Mouse (Mus musculus): ENCODE results near the gene Gm20388. TPM values are rescaled to one million over a fixed set of nuclear protein-coding genes. Genes with fewer than 3 reads are reported as not detected.

Gm20388 gene
- polyA plus RNA-seq, 1 experiment from 2014 or later = not detected

DNA sequence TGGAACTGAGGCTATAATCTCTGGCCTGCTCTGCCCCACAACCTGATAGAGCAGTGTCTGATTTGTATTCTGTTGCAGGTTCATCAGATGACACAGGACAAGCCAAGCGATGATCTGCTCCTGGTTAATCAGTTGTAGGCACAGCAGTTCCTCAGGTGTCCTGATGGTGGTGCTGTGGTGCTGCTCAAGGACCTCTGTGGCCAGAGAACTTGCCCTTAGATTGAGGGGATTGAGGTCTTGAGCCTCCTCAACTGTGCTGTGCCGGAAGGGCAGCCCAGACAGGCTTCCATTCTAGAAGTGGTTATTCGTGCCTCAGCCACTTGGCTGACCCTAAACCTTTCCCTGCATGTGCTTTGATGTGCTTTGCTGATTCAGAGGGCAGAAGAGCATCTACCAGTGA, 4141.5 kb downstream of the Gm20388 start:
- H3K27me3 ChIP-seq (ENCODE audit: control insufficient read depth, insufficient read depth, low read length) = peaks cover 3% of the 10 kb centered on the region; the same call in 1 of the 2 replicates
- H3K27ac ChIP-seq (replicated peaks in 1 of 2; ENCODE audit: control insufficient read depth in 1 of 2, insufficient read depth in 1 of 2, low read depth in 2 of 2, low read length in 2 of 2) = no peak overlapping the region
- peaks cover 22% of the 10 kb centered on the region for H3K36me3 ChIP-seq (ENCODE audit: control insufficient read depth, insufficient read depth, low read length)
- H3K9ac ChIP-seq (ENCODE audit: low read length) = no peak overlapping the region
- H3K4me3 ChIP-seq (ENCODE audit: control insufficient read depth in 1 of 2, insufficient read depth in 1 of 2, low read depth in 1 of 2, low read length in 2 of 2) = no peak overlapping the region
- H3K4me1 ChIP-seq (ENCODE audit: control insufficient read depth in 2 of 2, insufficient read depth in 2 of 2, low read length in 2 of 2) = peaks cover 0 to 3% of the 10 kb centered on the region in 2 experiments; a peak in 1 of 4 replicates
- H3K4me2 ChIP-seq (ENCODE audit: low read length) = no peak overlapping the region
- H3K9me3 ChIP-seq (ENCODE audit: control insufficient read depth, low read length) = no peaks in the 10 kb centered on the region
- no peak for ATAC-seq (ENCODE audit: insufficient number of reproducible peaks, insufficient read depth, low FRiP score, low read depth)
- 20% methylated on average over 3 of the region's 3 CpGs for WGBS

DNA sequence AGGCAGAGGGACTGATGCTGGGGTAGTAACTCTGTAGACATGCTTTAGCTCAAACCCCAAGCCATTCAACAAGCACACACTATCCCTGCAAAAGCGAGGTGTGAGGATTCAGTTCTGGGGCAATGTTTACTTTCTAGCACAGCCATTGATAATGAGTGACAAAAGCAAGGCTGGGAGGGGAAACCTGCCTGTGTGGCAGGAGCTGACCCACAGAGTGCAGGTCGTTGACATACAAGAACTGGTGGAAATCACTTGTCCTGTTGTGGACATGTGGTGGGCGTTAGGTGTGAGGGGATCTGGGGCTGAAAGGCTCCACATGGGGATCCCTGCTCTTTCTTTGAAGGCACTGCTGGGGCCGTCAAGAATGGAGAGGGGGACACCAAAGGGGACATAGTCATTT, 4141.9 kb downstream of the Gm20388 start:
- Histone ChIP-seq H3K9ac (ENCODE audit: low read length) (no peak overlapping the region), H3K4me3 (ENCODE audit: control insufficient read depth in 1 of 2, insufficient read depth in 1 of 2, low read depth in 1 of 2, low read length in 2 of 2) (no peak overlapping the region), H3K4me2 (ENCODE audit: low read length) (no peak overlapping the region), H3K9me3 (ENCODE audit: control insufficient read depth, low read length) (no peaks in the 10 kb centered on the region), H3K36me3 (ENCODE audit: control insufficient read depth, insufficient read depth, low read length) (peaks cover 17% of the 10 kb centered on the region), H3K4me1 (ENCODE audit: control insufficient read depth in 2 of 2, insufficient read depth in 2 of 2, low read length in 2 of 2) (peaks cover 0 to 3% of the 10 kb centered on the region in 2 experiments; a peak in 1 of 4 replicates), H3K27me3 (ENCODE audit: control insufficient read depth, insufficient read depth, low read length) (peaks cover 3% of the 10 kb centered on the region; the same call in 1 of the 2 replicates), H3K27ac (replicated peaks in 1 of 2; ENCODE audit: control insufficient read depth in 1 of 2, insufficient read depth in 1 of 2, low read depth in 2 of 2, low read length in 2 of 2) (no peak overlapping the region)
- no peak for ATAC-seq (ENCODE audit: insufficient number of reproducible peaks, insufficient read depth, low FRiP score, low read depth)
- 38% methylated on average over 4 of the region's 4 CpGs for WGBS

DNA sequence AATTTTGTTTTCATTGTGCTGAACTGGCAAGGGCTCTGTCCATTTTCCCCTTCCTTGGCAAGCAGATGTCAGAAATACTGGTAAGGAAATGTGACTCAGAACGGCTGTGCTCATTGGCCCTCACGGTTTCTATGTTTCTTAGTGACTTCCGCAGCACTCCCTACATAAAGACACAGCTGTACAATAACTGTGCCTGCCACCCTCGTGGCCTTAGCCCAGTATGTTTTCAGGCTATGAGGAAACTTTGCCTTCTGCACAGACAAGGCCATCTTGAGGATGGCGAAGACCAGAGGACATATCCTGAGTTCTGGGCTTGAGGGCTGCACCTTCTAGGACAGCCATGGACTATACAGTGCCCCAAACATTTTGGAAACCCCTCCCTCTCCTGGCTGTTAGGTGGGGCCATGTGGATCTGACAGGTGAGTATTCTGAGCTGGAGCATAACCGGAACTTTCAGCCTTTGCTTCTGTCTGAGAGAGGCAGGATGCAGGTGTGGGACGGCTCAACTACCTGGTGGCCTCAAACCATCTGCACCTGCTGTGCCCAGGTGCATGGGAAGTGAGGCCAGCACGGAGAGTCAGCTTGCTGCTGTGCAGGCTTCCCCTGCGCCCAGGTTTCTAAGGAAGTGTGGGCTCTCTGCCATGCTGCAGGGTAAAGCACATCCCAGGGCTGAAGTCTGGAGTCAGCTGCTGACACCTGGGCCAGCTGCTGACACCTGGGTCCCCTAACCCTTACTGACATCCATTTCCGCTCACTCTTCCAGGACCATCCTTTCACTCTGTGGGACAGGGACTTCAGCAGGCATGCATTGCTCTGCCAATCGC, 4146.4 kb downstream of the Gm20388 start:
- 82% methylated on average over 11 of the region's 11 CpGs for WGBS
- no peak overlapping the region for H3K4me2 ChIP-seq (ENCODE audit: low read length)
- peaks cover 3% of the 10 kb centered on the region; the same call in 1 of the 2 replicates for H3K27me3 ChIP-seq (ENCODE audit: control insufficient read depth, insufficient read depth, low read length)
- no peaks in the 10 kb centered on the region for H3K36me3 ChIP-seq (ENCODE audit: control insufficient read depth, insufficient read depth, low read length)
- no peak for ATAC-seq (ENCODE audit: insufficient number of reproducible peaks, insufficient read depth, low FRiP score, low read depth)
- H3K27ac ChIP-seq (replicated peaks in 1 of 2; ENCODE audit: control insufficient read depth in 1 of 2, insufficient read depth in 1 of 2, low read depth in 2 of 2, low read length in 2 of 2) = no peak overlapping the region
- peaks cover 0 to 3% of the 10 kb centered on the region in 2 experiments; a peak in 1 of 4 replicates for H3K4me1 ChIP-seq (ENCODE audit: control insufficient read depth in 2 of 2, insufficient read depth in 2 of 2, low read length in 2 of 2)
- no peak overlapping the region for H3K9ac ChIP-seq (ENCODE audit: low read length)
- no peak overlapping the region for H3K4me3 ChIP-seq (ENCODE audit: control insufficient read depth in 1 of 2, insufficient read depth in 1 of 2, low read depth in 1 of 2, low read length in 2 of 2)
- no peaks in the 10 kb centered on the region for H3K9me3 ChIP-seq (ENCODE audit: control insufficient read depth, low read length)

DNA sequence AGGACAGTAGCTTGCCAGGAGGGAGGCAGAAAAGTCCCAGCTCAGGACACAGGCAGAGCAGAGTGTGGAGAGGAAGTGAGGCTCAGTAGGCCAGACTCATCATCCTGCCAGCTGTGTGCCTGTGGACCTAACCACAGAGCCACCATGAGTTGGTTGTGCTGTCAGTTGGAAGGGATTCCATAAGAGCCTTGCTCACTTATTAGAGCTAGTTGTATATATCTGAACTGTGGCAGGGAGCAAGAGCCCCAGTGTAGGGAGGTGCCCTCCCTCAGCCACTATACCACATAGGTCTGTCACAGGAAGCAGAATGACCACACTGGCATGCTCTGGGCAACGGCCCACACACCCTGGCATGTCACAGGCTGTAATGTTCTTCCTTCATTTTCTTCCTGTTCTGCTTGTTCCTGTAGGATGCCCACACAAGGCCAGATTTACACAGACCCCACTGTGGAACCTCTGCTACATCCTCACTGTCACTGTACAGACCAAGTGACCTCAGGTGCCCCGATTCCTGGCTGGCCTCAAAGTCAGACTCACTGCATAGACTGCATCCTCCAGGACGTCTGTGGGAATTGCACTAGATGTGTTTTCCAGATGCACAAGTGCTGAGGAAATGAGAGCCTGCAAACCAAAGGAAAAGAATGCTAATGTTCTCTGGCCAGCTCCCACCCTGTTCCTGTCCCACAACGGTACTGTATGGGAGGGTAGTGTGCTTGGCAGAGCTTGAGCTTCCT, 4155.9 kb downstream of the Gm20388 start:
- H3K4me1 ChIP-seq (ENCODE audit: control insufficient read depth in 2 of 2, insufficient read depth in 2 of 2, low read length in 2 of 2) = peaks cover 14 to 15% of the 10 kb centered on the region in 2 experiments
- H3K36me3 ChIP-seq (ENCODE audit: control insufficient read depth, insufficient read depth, low read length) = no peaks in the 10 kb centered on the region
- 48% methylated on average over 4 of the region's 4 CpGs for WGBS
- no peaks in the 10 kb centered on the region for H3K27me3 ChIP-seq (ENCODE audit: control insufficient read depth, insufficient read depth, low read length)
- no peaks in the 10 kb centered on the region for H3K9me3 ChIP-seq (ENCODE audit: control insufficient read depth, low read length)
- H3K9ac ChIP-seq (ENCODE audit: low read length) = no peak overlapping the region
- H3K4me2 ChIP-seq (ENCODE audit: low read length) = no peak overlapping the region
- H3K27ac ChIP-seq (replicated peaks in 1 of 2; ENCODE audit: control insufficient read depth in 1 of 2, insufficient read depth in 1 of 2, low read depth in 2 of 2, low read length in 2 of 2) = peak overlapping the region; percentile 44 to 54; a peak in 3 of 4 replicates
- peak; percentile 57; the same call in 1 of the 2 replicates for ATAC-seq (ENCODE audit: insufficient number of reproducible peaks, insufficient read depth, low FRiP score, low read depth)
- H3K4me3 ChIP-seq (ENCODE audit: control insufficient read depth in 1 of 2, insufficient read depth in 1 of 2, low read depth in 1 of 2, low read length in 2 of 2) = no peak overlapping the region

DNA sequence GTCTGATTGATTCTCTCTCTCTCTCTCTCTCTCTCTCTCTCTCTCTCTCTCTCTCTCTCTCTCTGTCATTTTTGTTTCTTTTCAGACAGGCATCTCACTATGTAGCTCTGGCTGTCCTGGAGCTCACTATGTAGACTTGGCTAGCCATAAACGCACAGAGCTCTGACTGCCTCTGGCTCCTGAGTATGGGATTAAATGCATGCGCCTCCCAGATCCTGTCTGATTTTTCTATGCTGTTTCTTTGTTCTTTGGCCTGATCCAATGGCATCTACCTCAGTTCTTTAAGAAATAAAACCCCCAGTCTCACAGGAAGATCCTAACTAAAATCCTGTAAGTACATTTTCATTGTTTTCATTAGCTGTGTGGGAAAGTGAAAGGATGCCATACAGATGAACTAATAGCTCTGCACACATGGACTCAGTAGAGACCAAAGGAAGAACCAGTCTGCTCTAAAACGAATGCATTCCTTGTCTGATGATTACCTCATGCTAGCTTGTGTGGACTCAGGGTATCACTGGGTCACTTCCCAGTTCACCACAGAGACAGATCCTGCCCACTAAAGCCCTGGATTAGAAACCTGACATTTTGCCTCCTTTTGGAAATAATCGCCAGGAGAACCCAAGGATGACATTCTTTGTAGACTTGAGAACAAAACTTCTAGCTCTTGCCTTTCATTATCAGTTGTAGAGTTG, 4156.6 kb downstream of the Gm20388 start:
- peak overlapping the region; percentile 30 to 44; a peak in 2 of 4 replicates for H3K27ac ChIP-seq (replicated peaks in 1 of 2; ENCODE audit: control insufficient read depth in 1 of 2, insufficient read depth in 1 of 2, low read depth in 2 of 2, low read length in 2 of 2)

DNA sequence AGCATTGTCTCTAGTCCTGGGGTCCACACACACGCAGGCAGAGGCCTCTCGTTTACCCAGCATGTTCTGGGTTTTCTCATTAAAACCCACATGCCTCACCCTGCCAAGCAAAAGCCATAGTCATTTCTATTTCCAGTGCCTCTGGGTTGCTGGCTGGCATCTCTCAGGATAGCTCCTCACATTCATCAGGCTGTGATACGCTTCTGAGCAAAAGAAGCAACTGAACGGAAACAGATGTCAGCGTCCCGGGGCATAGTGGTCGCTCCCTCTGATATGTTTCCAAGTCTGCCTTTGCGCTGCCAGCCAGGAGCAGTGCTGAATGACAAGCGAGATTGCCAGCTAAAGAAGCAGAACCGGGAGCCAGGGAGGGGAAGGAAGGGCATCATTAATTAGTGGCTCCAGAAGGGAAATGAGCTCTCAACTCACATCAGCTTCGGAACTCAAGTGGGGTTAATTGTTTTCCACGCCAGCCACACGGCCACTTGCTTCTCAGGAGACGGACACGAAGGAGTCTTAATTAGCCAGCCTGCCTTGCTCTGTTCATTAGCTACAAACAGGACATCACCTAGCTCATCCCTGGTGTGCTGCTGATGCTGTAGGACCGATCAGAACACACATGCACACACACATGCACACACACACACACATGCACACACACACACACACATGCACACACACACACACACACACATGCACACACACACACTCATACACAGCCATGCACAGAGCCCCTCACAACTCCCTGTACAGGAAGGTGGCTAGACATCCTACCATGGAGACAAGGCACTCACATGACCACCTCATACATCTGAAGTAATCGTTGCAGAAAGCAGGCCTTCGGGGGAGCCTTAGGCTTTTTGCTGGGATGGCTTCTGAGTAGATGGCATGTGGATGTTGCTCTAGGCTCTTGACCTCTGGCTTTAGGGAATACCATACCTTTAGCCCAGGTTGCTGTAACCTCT, 4160.0 kb downstream of the Gm20388 start:
- no peak for ATAC-seq (ENCODE audit: insufficient number of reproducible peaks, insufficient read depth, low FRiP score, low read depth)
- no peak overlapping the region for H3K4me3 ChIP-seq (ENCODE audit: control insufficient read depth in 1 of 2, insufficient read depth in 1 of 2, low read depth in 1 of 2, low read length in 2 of 2)
- 29% methylated on average over 18 of the region's 18 CpGs for WGBS
- peaks cover 10% of the 10 kb centered on the region; the same call in 1 of the 2 replicates for H3K27me3 ChIP-seq (ENCODE audit: control insufficient read depth, insufficient read depth, low read length)
- no peak overlapping the region for H3K4me2 ChIP-seq (ENCODE audit: low read length)
- H3K4me1 ChIP-seq (ENCODE audit: control insufficient read depth in 2 of 2, insufficient read depth in 2 of 2, low read length in 2 of 2) = peaks cover 14 to 15% of the 10 kb centered on the region in 2 experiments
- no peaks in the 10 kb centered on the region for H3K36me3 ChIP-seq (ENCODE audit: control insufficient read depth, insufficient read depth, low read length)
- 0 out of 2 replicates have a peak overlapping the region, but pooled peaks have one; percentile 16 for H3K9ac ChIP-seq (ENCODE audit: low read length)
- no peaks in the 10 kb centered on the region for H3K9me3 ChIP-seq (ENCODE audit: control insufficient read depth, low read length)
- H3K27ac ChIP-seq (replicated peaks in 1 of 2; ENCODE audit: control insufficient read depth in 1 of 2, insufficient read depth in 1 of 2, low read depth in 2 of 2, low read length in 2 of 2) = no peak overlapping the region

More for the DNA sequence above, 4156.6 kb downstream of the Gm20388 start:
- Histone ChIP-seq H3K4me2 (ENCODE audit: low read length) (no peak overlapping the region), H3K4me1 (ENCODE audit: control insufficient read depth in 2 of 2, insufficient read depth in 2 of 2, low read length in 2 of 2) (peaks cover 14 to 15% of the 10 kb centered on the region in 2 experiments), H3K27me3 (ENCODE audit: control insufficient read depth, insufficient read depth, low read length) (peaks cover 6% of the 10 kb centered on the region; the same call in 1 of the 2 replicates), H3K9me3 (ENCODE audit: control insufficient read depth, low read length) (no peaks in the 10 kb centered on the region), H3K4me3 (ENCODE audit: control insufficient read depth in 1 of 2, insufficient read depth in 1 of 2, low read depth in 1 of 2, low read length in 2 of 2) (no peak overlapping the region), H3K9ac (ENCODE audit: low read length) (no peak overlapping the region), H3K36me3 (ENCODE audit: control insufficient read depth, insufficient read depth, low read length) (no peaks in the 10 kb centered on the region)
- no peak for ATAC-seq (ENCODE audit: insufficient number of reproducible peaks, insufficient read depth, low FRiP score, low read depth)
- WGBS = 58% methylated on average over 4 of the region's 4 CpGs

All from heart, embryonic 14.5 days (tissue).